Mouse (Mus musculus) regulatory T cell (primary cell): ENCODE measurements at regions not wholly inside any gene's neighbourhood (a gene's known extent, or its start where the extent isn't known, plus 50 kb on each side); places are given as distances from the start of the nearest gene placed in this dataset.
"Not testable (repeated sequence)": the region's sequence is repeated elsewhere in the genome, so short reads cannot be mapped to it uniquely, and the experiment has no call there.

Experiments used
- in situ Hi-C: fragments of 300-600 bp; cut with MboI, MseI; formaldehyde crosslinking; loops from one replicate; pipeline ENCODE4 v1.15.1; 2025; ENCODE audit warnings: high pct_unique_total_duplicates

DNA sequence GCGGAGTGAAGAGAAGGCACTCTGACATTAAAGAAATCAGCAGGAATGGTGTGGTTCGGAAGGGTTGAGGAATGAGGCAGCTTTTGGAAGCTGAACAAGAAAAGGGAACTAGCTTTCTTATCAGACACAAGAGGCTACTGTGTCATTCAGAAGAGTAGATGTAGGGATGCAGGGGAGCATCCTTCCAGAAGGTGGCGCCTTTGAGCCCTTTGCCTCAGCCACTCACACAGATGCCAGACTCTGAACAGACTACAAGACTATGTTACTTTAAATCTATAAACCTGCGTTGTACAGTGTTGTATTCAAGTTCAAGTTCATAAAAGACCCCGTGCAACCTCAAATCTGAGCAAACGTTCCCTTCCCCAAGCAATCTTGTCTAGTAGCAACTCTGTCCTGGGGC lies 128.9 kb downstream of the Kap start:
- in situ Hi-C loops = not testable (repeated sequence)

DNA sequence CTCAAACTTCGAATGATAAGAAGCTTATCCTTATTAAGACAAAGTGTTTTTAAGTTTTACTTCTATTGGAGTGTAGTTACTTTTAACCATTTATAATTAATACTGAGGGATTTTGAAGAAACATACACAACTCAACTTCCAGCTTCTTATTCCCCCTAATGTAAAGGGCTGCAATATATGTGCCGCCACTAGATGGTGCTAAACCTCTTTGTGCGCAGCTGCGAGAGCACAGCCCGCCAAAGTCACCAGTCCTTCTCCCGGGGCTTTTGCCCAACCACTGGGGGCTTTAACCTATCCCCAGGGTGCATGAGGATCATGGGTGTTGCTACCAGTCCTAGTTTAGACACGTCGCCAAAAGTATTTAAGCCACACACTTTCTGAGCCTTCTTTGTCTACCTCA lies 146.8 kb downstream of the Kap start:
- in situ Hi-C loops = loop anchor here (5.0 kb wide), 1 partner anchor 171 kb away; no protein-coding TSS in a partner anchor

DNA sequence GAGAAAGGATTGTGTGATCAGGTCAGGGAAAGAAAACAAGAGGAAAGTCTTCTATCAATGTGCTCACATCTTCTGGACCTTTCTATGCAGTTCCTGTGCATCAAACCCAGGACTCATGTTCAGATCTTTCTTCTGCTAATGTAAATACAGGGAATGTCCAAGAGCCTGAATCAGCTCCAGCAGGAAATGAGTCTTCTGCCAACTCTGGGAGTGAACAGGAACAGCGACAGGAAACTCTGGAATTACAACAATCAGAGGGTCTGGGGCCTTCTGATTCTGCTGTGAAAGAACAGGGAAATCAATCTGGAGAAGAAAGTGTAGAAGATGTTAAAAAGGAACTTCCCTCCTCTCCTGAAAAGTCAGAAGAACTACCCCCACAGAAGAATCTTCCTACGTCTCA lies 151.9 kb downstream of the Kap start:
- in situ Hi-C loops = no loop called here
